8 mouse cellular contexts compared by ENCODE assay signal in genomic region chr4:141559898-141560263, GRCm38 (mm10). TPM values are rescaled to one million over a fixed set of nuclear protein-coding genes. Genes with fewer than 3 reads are reported as not detected.
DNase-seq lines count a peak whose midpoint lies in the region; ATAC-seq lines count a peak whose summit lies in the region.

No protein-coding gene starts in this region.

- peaks cover 10% of the 10 kb centered on the region for H3K4me1 ChIP-seq in hindbrain, embryonic 14.5 days (replicated peaks; ENCODE audit: control insufficient read depth, insufficient read depth, low read length)

- H3K27me3 ChIP-seq in hindbrain, embryonic 14.5 days (ENCODE audit: control insufficient read depth, insufficient read depth, low read length), result no peaks in the 10 kb centered on the region

- peak overlapping the region; percentile 85 for H3K27ac ChIP-seq in hindbrain, embryonic 14.5 days
- peak overlapping the region; percentile 91 for H3K27ac ChIP-seq in macrophage

- no peaks in the 10 kb centered on the region for H3K9me3 ChIP-seq in hindbrain, embryonic 14.5 days (ENCODE audit: control insufficient read depth, low read length)

- peak; percentile 43 for ATAC-seq in hindbrain, embryonic 14.5 days (ENCODE audit: low FRiP score)

- no peaks in the 10 kb centered on the region for H3K36me3 ChIP-seq in hindbrain, embryonic 14.5 days (replicated peaks; ENCODE audit: control insufficient read depth, insufficient read depth)
- no peaks in the 10 kb centered on the region for H3K36me3 ChIP-seq in macrophage (ENCODE audit: inconsistent target)

- H3K79me2 ChIP-seq in macrophage (ENCODE audit: inconsistent target), result no peaks in the 10 kb centered on the region

- H3K4me2 ChIP-seq in hindbrain, embryonic 14.5 days (replicated peaks), result peak overlapping the region; percentile 79

- WGBS in hindbrain, embryonic 14.5 days, result 3% methylated on average over 9 of the region's 9 CpGs
- WGBS in macrophage (ENCODE audit: missing documents), result 5% methylated on average over 9 of the region's 9 CpGs

- peak overlapping the region; percentile 31 for H3K4me3 ChIP-seq in hindbrain, embryonic 14.5 days (replicated peaks; ENCODE audit: low read length)
- peak overlapping the region; percentile 31 for H3K4me3 ChIP-seq in macrophage (ENCODE audit: inconsistent target)

- H3K9ac ChIP-seq in hindbrain, embryonic 14.5 days, result peak overlapping the region; percentile 55

- DNase-seq in Muller cell, postnatal 12 days (ENCODE audit: inconsistent ontology term), result peak; percentile 87
- DNase-seq in cerebellum, postnatal 10 days, result peak; percentile 92 to 94
- peak; percentile 75 to 79 for DNase-seq in frontal cortex, postnatal 36 days (ENCODE audit: low spot score in 2 of 2)
- peak; percentile 76 for DNase-seq in hindbrain, embryonic 14.5 days (ENCODE audit: low spot score)
- DNase-seq in left cerebral cortex, adult 11 months (ENCODE audit: low spot score), result peak; percentile 57
- DNase-seq in right cerebral cortex, adult 2 months (ENCODE audit: low spot score in 2 of 2), result peak; percentile 79 to 83
- peak; percentile 49 for DNase-seq in urinary bladder, postnatal 10 days (ENCODE audit: low spot score)

RNA-seq across cellular contexts. Expression of gene Spen, which starts 21.5 kb away (rescaled TPM):
- 20.3 and 20.4 TPM in 2 replicates for polyA plus RNA-seq in hindbrain, embryonic 14.5 days (2014; fragmentation: Nextera tagmentation; extraction: Ambion mirVana)
- total RNA-seq in macrophage (2018; cell fraction: chromatin; rRNA removed), result 100 to 1,000 TPM in 24 of 26 experiments, 10 to 100 TPM in 2; 68.8 to 720 (median 236) TPM
- total RNA-seq in macrophage (2018; cell fraction: cytosol; rRNA removed), result 10 to 100 TPM; 19.1 to 56.6 (median 39.3) TPM
- 100 to 1,000 TPM in 19 of 26 experiments, 10 to 100 TPM in 7; 47.8 to 495 (median 124) TPM for total RNA-seq in macrophage (2018; cell fraction: nucleus; rRNA removed)
- polyA plus RNA-seq in macrophage (2018), result 18.2 to 31.4 TPM (median 19.2 TPM) in 3 replicates

RNA-seq across cellular contexts. Expression of gene Fblim1, which starts 46.0 kb away (rescaled TPM):
- polyA plus RNA-seq in hindbrain, embryonic 14.5 days (2014; fragmentation: Nextera tagmentation; extraction: Ambion mirVana), result 41.3 and 43.6 TPM in 2 replicates
- 100 to 1,000 TPM in 9 of 26 experiments, 10 to 100 TPM in 16, 1 to 10 TPM in 1; 9.8 to 227 (median 60.4) TPM for total RNA-seq in macrophage (2018; cell fraction: chromatin; rRNA removed)
- total RNA-seq in macrophage (2018; cell fraction: cytosol; rRNA removed), result 100 to 1,000 TPM in 25 of 26 experiments, 10 to 100 TPM in 1; 90.3 to 218 (median 142) TPM
- 100 to 1,000 TPM in 10 of 26 experiments, 10 to 100 TPM in 16; 20.4 to 193 (median 83.3) TPM for total RNA-seq in macrophage (2018; cell fraction: nucleus; rRNA removed)
- polyA plus RNA-seq in macrophage (2018), result 107 to 177 TPM (median 134 TPM) in 3 replicates

RNA-seq across cellular contexts. Expression of gene Tmem82, which starts 58.6 kb away (rescaled TPM):
- polyA plus RNA-seq in hindbrain, embryonic 14.5 days (2014; fragmentation: Nextera tagmentation; extraction: Ambion mirVana), result 0.17 TPM in 1 of 2 replicates, not detected in the other
- 10 to 100 TPM in 9 of 26 experiments, 1 to 10 TPM in 17; 1.6 to 19.7 (median 6.3) TPM for total RNA-seq in macrophage (2018; cell fraction: chromatin; rRNA removed)
- 1 to 10 TPM; 1.1 to 4.7 (median 1.9) TPM for total RNA-seq in macrophage (2018; cell fraction: cytosol; rRNA removed)
- total RNA-seq in macrophage (2018; cell fraction: nucleus; rRNA removed), result 10 to 100 TPM in 10 of 26 experiments, 1 to 10 TPM in 16; 1.8 to 21.2 (median 6.3) TPM
- polyA plus RNA-seq in macrophage (2018), result 1.3 to 4.5 TPM (median 2.7 TPM) in 3 replicates

Comparison
In these comparisons a context has a peak if more than half of its experiments do, and no peak if none do; other contexts are left out.
1. Peak in every context shown above with its lines: DNase-seq, ATAC-seq, H3K4me3 ChIP-seq and H3K27ac ChIP-seq.